Mouse (Mus musculus) MEL-GATA-1-ER (cell line): ENCODE results near the gene Ankmy2.

Source experiments
- DNase-seq: peaks from one replicate; pipeline ENCODE4 v3.0.0-alpha.2; 2012; ENCODE audit warnings: low read depth; ENCODE audit errors: extremely low read depth

Ankmy2 gene

DNA sequence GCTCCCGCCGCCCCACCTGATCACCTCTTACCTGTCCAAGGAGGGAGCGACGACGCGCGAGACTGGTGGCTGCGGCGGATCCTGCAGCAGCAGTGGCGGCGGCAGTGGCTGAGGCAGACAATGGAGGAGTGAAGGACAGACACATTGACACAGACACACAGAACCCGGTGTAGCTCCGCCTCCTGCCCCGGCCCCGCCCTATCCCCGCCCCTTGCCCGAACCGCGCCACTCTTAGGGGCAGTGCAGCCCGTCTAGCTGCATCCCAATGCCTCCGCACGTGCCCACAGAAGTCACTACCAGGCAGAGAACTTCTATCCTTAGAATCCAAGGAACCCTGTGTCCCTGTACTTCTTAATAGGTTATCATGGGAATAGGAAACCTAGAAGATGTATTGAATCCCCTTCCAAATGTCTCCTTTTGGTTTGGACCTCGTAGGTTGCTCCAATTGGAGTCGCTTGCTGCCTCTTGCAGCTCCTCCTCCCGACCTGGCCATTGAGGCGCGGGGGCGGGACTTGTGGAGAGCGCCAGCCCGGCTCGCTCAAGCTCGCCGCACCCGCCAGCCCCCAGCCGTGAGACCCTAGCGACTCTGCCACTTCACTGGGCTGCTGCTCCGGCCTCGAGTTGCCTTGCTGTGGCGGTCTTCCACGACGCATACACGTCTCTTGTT lies at the start of gene Ankmy2:
Gene Ankmy2, plus strand, starts transcription at position 478 of the 667 bp plus-strand sequence.
- DNase-seq, result peak; percentile 85

DNA sequence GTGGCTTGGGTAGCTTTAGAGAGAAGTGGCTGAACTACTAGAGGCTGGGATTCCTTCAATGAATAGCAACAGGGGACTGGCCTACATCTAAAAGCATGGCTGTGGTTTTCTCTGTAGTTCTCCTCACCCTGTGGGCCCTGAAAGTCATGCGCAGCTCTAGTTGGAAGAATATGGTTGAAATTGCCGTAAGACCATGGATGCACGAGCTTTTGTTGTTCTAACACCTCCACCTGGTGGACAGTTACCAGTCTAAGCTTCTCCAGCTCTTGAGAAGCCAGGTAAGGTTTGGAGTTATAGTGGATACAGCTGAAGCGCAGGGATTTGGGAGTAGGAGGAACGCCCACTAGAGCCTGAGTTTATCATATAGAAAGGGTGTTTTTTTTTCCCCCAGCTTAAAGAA lies 48.5 kb upstream of the Ankmy2 start:
- DNase-seq, result no peak

DNA sequence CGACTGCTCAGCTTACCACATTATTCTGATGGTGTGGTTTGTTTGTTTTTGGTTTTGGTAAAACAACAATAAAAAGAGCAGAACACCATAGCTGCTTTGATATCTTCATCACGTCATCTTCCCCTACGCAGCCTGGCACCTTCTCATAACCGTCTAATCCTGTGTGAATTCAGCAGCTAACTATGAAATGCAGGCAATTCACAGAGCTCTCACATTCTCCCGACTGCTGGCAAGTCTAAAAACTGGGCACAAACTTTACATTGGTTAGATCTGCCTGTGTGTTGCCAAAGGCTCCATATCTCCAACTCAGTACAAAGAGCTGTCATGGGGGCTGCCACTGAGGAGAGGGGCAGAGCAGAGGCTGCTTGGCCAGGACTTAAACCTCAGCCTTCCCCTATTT lies 46.5 kb upstream of the Ankmy2 start:
- no peak for DNase-seq

DNA sequence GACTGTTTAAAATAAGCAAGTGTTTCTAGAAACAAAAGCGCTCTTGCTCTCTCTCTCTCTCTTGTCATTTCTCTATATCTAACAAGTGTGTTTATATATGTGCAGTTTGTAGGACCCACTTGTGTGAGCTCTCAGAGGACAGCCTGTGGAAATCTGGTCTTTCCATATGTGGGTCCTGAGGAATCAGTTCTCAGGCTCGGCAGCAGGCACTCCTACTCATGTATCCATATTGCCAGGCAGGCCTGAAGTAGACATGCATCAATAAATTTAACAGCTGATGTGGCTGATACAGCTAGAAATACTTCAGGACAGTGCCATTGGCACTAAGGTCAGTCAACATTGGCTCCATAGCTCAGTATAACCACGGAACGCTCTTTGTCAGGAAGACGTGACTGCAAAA lies 45.8 kb upstream of the Ankmy2 start:
- DNase-seq, result no peak

DNA sequence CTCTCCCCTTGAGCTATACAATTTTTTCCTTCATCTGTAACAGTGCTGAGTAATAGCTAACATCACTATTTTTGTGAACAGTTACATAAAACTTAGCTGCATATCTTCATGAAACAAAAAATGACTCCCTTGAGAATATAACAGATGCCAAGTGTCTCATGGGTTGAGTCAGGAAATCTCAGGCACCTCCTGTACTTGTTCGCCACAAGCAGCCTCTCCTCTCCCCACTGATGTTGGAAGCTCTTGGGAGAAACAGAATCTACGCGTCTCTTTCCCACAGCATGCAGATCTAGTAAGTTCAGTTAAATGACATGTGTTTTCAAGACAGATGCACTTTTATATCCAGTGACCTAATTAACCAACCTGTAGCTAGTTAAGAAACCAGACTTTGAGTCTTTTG lies 44.8 kb upstream of the Ankmy2 start:
- DNase-seq, result no peak

DNA sequence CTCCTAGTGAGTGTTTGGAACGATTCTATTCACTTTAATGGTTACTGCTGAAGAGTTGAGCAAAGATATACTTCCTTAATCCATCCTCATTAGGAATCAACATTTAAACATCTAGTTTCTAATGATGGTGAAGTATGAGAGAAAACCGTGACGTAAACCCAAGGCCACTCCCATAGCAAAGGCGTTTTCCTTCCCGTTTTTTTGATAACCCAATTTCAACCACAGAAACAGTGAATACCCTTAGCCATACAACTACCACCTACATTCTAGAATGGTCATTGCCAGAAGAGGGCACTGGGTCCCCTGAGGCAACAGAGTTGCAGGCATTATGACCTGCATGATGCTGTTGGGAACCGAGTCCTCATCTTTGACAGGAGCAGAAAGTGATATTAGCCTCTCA lies 39.8 kb upstream of the Ankmy2 start:
- DNase-seq, result no peak

DNA sequence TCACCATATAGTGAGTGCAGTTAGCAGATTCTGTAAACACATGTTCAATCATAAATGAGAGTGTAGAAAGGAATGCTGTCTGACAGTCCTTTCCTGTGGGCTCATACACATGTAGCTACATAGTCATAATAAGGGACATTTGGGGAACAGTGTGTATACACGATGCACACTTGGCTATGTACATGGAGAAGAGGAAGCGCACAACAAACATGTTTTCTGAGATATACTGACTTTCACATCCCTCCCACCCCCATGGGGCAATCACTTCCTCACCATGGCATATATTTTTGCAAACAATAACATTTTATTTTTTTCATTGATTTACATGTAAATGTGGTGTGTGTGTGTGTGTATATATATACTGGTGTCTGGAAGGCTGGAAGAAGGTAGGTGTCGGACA lies 37.7 kb upstream of the Ankmy2 start:
- no peak for DNase-seq

DNA sequence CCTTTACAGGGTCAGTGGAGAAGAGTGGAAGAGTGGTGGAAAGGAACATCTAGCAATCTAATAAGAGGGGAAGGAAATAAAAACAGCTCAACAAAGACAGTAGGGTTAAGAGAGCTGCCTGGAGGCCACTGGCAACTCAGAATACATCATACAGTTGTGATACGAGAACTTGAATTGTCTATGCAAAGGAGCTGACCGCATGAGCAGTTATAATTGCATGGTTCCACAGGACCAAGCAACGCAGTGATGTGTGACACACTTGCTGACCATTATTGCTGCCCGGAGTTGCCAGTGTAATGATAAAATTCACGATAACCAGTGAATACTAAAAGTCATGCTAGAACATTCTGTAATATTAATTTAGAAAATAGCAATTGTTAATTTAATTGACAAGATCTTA lies 30.9 kb upstream of the Ankmy2 start:
- no peak for DNase-seq

DNA sequence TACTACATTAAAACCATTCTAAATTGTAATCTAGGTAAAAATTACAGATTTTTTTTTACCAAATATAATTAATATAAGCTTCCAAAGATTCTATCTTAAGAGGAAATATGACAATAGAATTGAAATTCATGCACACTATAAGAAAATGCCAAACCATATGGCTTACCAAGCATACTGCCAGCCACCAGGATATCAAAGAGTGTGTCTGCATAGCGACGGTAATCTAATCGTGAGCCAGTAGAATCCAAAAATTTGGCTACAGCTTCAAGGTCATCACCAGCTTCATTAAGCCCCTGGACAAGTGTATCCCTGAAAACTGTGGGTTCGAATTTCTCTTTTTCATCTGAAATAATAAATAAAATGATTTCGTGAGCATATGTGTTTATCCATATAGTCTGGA lies 27.1 kb upstream of the Ankmy2 start:
- DNase-seq, result no peak

DNA sequence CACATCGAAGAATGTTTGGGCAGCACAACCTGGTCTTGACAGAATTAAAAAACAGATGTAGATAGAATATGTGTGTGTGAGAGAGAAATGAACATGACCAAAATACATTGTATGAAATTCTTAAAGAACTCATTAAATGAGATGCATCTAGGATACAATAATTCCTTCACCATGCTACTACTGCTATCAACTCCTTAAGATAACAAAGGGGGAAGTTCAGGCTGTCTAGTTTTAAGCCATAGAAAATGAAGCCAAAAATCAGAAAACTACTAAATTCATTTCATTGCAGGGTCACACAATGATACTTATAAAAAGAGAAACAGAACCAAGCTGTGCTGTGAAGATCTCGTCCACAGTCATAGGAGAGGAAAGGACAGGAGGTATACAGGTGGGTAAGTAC lies 24.7 kb upstream of the Ankmy2 start:
- DNase-seq, result no peak

DNA sequence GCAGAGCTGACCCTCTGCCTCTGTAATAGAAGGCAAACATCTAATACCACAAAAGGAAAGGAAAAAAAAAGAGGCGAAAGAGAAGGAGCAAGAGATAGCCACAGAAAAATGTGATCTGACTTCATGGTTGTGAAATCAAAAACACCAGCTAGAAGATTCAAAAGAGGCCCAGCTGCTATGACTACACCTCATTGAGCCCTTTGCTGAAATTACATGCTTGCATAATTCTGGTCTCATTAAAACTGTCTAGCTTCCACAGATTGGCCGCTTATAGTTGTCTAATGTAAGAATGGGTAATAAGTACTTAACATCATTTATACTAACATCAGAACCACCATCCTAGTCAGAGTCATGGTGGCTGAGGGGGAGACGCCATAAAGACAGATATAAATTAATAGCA lies 24.2 kb upstream of the Ankmy2 start:
- no peak for DNase-seq

DNA sequence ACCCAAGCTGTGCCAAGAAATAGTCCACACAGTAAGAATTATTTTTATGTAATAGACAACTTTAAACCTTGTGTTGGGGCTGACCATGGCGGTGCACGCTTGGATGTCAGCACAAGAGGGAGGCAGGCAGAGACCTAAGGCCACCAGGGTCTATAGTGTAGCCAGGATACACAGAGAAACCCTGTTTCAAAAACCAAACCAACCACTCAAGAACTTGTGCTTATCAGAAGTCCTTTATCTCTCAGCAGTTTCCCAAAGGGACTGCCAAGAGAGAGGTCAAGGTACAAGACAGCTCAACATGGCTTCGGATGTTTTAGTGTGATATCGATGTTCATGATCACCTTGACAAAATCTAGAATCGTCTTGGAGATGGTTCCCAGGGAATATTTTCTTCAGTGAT lies 23.4 kb upstream of the Ankmy2 start:
- DNase-seq, result no peak

DNA sequence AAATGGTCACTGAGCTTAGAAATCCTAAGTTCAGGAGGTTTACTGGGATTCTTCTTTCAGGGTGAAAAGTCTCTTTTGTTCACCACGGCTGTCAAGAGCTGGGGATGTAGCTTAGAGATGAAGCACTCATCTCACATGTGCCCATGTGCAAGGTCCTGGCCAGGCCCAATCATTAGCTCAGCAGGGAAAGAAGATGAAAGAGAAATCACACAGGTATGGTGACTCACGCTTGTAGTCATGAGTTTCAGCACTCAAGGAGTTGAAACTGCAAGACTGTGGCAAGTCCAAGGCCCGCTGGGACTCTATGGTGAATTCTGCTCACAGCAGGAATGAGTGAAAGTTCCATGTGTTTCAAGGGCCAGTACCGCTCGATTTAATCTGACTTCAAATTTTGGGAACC lies 22.8 kb upstream of the Ankmy2 start:
- no peak for DNase-seq

DNA sequence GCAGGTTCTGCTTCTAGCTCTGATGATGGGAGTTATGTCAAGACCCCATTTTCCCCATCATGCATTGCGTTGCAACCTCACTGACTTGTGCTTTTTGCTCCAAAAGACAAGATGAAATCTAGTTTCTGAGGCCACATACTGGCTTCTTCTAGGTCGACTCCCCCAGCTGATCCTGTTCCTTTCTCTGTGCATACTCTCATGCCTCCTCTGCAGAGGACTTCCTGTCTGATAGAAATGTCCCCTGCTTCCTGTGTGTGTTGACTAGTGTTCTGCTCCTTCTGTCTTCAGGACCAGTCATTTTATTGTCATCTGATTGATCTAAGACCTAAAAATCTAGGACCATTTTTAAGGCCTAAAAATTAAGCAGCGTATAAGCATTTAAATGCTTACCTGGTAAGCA lies 21.5 kb upstream of the Ankmy2 start:
- DNase-seq, result no peak

DNA sequence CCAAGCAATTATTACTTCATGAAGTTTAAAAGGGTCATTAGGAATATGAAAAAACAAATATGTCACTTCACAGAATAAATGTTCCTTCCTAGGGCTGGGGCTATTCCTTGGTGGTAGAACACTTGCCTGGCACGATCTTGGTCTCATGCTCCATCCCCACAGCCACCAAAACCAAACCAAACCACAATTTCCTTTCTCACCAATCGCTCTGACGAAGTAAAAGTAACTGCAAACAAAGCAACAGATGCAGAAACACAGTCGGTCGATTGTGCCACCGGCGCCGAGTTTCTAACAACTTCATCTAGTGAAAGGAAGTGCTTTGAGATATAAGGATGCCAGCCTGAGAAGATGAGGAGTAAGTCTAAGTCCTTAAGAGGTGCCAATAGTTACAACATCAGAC lies 20.6 kb upstream of the Ankmy2 start:
- no peak for DNase-seq

DNA sequence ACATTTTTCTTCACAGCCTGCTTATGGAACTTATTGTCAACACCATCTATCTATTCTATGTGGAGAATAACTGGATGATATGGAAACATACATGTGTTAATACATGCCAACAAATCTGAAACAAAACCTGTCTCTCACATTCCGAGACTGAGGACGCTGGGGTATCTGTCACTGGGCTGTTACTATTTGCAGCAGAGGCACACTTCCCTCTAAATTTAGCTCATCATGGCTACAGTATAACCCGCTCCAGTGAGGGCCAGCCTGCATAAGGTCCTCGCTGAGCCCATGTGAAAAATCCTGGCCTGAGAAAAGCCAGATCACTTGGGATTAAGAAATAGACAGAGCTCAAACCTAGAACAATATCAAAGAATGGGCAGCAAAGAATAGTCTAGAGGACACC lies 19.7 kb upstream of the Ankmy2 start:
- DNase-seq, result no peak

DNA sequence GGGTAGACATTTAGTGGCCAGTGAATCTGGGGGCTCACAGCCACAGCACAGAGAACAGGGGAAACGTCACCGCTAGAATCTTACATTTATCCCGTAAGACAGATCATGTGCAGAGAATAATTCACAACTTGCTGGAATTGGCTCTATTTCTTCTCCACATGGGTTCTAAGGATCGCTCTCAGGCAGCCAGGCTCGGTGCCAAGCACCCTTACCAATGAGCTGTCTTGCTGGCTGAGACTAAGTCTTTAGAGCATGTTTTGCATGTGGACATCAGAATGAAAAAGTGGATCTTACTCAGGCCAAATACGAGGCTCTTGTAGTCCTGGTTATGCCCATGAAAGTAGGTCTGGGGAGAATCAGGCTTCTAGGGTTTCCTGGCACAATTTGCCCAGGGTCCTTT lies 16.5 kb upstream of the Ankmy2 start:
- DNase-seq, result no peak

DNA sequence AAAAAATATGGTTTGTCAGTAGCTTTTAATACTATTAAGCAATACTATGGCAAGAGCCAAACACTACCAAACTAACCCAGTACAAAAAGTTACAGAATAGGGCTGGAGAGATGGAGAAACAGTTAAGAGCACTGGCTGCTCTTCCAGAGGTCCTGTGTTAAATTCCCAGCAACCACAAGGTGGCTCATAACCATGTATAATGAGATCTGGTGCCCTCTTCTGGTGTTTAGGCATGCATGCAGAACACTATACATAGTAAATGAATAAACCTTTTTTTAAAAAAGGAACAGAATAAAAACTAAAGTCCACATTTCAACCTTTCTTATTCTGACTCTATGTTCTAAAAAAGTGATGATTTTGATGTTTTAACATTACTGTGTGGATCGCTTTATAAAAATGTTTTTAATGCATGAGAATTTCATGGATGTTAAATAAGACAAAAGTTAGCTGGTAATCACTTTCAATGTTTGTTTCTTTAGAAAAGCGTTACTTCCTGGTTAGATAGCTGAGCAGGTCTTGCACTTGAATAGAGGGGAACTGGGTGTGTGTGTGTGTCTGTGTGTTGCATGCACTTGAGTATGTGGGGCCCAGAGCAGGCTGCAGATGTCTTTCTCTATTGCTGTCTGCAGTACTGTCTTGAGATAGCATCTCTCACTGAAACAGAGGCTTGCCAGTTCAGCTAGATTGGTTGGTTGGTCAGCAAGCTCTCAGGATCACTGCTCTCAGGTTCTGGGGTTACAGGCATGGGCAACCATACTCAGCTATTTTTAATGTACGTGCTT lies 10.5 kb upstream of the Ankmy2 start:
- DNase-seq, result no peak

DNA sequence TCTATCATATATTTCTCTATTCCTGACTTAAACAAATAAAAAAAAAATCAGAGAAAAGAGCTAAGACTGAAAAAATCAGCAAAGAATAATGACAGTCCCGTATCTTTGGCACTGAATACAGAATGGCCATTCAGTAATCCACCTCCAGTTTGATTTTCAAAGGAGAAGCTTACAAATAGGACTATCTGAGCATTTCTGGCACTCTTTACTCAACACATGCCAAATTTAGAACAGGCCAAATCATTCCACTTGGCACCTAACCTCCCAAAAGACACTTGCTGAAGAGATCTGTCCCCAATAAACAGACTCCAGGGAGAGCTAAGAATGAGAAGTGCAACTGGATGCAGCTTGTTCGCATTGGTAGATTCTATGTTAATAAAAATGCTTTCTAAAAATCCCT lies 6.6 kb upstream of the Ankmy2 start:
- no peak for DNase-seq

DNA sequence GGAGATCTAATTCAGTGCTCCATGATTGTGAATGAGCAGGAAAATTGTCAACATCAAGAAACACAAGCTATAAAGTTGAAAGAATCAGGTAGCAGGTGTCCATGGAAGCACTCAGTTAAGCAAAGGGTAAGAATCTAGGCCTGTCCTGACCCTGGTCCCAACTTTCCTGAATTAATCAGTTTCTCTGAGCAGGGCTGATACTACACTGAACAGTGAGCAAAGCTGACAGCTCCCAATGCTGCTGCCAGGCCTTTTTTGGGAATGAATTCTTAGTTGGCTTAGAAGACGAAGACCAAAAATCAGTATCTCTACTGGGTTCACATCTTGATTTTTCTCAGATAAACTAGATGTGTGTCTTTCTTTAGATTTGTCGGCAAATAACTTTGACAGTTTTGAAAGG lies 6.2 kb upstream of the Ankmy2 start:
- no peak for DNase-seq

DNA sequence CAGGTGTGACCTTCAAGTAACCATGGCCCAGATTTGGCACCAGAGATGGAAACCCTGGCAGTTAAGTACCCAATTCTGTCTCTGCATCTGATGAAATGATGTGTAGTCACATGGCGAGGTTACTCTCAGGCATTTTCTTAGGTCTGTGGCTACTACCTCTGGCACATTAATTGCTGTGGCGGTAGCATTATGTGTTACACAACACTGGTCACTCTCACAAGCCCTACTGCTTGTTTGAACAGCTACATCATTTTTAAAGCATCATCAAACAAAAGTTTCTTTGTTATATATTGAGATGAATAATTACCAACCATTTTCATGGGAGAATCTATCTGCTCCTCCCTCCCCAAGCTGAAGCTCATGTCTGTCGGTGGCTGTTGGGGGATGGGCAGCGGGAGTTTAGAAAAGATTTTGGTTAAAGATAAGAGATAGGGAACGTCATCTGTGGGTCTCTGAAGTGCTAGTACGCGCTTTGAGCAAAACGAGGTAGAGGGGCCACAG lies 1.7 kb upstream of the Ankmy2 start:
- no peak for DNase-seq

DNA sequence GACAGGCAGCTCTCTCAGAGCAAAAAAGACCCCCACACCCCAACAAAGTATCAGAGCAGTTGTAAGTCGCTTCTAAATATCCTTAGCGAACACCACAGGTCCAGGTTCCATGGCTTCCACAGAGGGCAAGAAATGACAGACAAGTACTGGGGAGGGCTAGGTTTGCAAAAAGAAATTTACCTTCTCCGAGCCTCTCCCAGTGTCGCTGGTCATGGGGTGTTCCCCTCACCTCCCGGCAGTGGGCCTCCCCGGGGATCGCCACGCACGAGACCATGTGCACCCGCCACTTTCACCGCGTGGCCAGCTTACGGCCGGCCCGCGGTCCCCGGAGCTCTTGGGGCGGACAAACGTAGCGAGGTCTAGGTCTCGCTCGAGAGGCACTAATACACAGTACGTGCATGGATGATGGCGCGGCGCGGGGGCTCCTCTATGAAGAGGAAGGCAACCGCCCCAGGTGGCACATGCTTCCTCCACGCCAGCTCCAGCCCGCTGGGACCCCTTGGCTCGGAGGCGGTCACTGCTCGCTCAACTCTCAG lies 745 bp upstream of the Ankmy2 start:
- DNase-seq, result no peak

DNA sequence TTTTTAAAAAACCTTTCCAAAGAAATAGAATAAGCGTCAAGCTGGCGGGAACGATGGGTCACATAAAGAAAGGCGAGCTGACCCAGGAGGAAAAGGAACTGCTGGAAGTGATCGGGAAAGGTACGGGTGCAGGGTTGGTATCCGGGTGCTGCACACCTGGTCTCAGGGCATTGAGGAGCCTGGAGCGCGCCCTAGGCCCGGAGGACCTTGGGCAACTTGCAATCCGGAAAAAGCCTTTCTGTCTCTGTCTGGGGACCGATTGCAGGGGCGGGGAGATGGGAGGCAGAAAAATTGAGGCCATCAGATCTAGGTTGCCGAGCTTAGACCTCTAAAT lies 357 bp downstream of the Ankmy2 start:
- no peak for DNase-seq
